Mouse (Mus musculus) left cerebral cortex, adult 9 months (tissue): ENCODE results near the gene Olfr810.

Experiments
- DNase-seq, 2 experiments: peaks; one replicate each; pipeline ENCODE4 v3.0.0; 2022; ENCODE audit warnings: low spot score in 2 of 2

The Olfr810 gene

GRCm38 (mm10) chr10:129794817-129795216, at the start of gene Olfr810:
TSS of gene Olfr810 (minus strand) at chr10:129794917.
- no peak for DNase-seq

- no peak for DNase-seq
These were observed 9.6 kb upstream of the Olfr810 start, which contains the start of gene Olfr811 for GRCm38 (mm10) chr10:129804296-129804695. TSS of gene Olfr811 (minus strand) at chr10:129804396.

- no peak for DNase-seq
These were observed 16.6 kb downstream of the Olfr810 start for GRCm38 (mm10) chr10:129778123-129778522.

GRCm38 (mm10) chr10:129774338-129774737, 20.4 kb downstream of the Olfr810 start, which contains the start of gene Olfr809:
TSS of gene Olfr809 (plus strand) at chr10:129774638.
- DNase-seq: no peak

GRCm38 (mm10) chr10:129765182-129765581, 29.5 kb downstream of the Olfr810 start, which contains the start of gene Olfr808:
TSS of gene Olfr808 (plus strand) at chr10:129765482.
- DNase-seq: no peak

- no peak for DNase-seq
These were observed 37.0 kb downstream of the Olfr810 start, which contains the start of gene Olfr807 for GRCm38 (mm10) chr10:129757693-129758092. TSS of gene Olfr807 (minus strand) at chr10:129757793.

- DNase-seq: no peak
These were observed 52.9 kb downstream of the Olfr810 start, which contains the start of gene Olfr806 for GRCm38 (mm10) chr10:129741821-129742220. TSS of gene Olfr806 (minus strand) at chr10:129741921.
